Mouse (Mus musculus) heart, embryonic 13.5 days (tissue): Measurements from ENCODE around the gene Exosc10. TPM values are rescaled to one million over a fixed set of nuclear protein-coding genes. Genes with fewer than 3 reads are reported as not detected.
A peak's percentile ranks its signal among the peaks of the same experiment; 100 is the strongest.

Experiments
- ATAC-seq: fragments of 200-750 bp; cut with Nextera tagmentation; 2 replicates; pipeline ENCODE4 v1.8.0; 2017; ENCODE audit warnings: moderate TSS enrichment; ENCODE audit not compliant: insufficient number of reproducible peaks, low FRiP score, low TSS enrichment; ENCODE audit errors: extremely low read depth
- H3K27ac ChIP-seq: fragments of 300-500 bp; sonication (generic); replicated peaks from 2 replicates; pipeline ENCODE4 v1.5.1; 2015; ENCODE audit warnings: moderate library complexity, mild to moderate bottlenecking, inconsistent platforms
- H3K27me3 ChIP-seq: fragments of 300-500 bp; sonication (generic); replicated peaks from 2 replicates; pipeline ENCODE4 v1.6.1; 2015; ENCODE audit warnings: mild to moderate bottlenecking, inconsistent platforms
- H3K36me3 ChIP-seq: fragments of 300-500 bp; sonication (generic); 2 replicates; pipeline ENCODE4 v1.6.1; 2015; ENCODE audit warnings: mild to moderate bottlenecking, inconsistent platforms
- H3K4me1 ChIP-seq: fragments of 300-500 bp; sonication (generic); 2 replicates; pipeline ENCODE4 v1.6.1; 2015; ENCODE audit warnings: inconsistent platforms
- H3K4me2 ChIP-seq: fragments of 300-500 bp; sonication (generic); 2 replicates; pipeline ENCODE4 v1.6.1; 2015; ENCODE audit warnings: inconsistent platforms, mild to moderate bottlenecking, moderate library complexity
- H3K4me3 ChIP-seq: fragments of 300-500 bp; sonication (generic); 2 replicates; pipeline ENCODE4 v1.5.1; 2015; ENCODE audit warnings: moderate library complexity, mild to moderate bottlenecking, inconsistent platforms
- H3K9ac ChIP-seq: fragments of 300-500 bp; sonication (generic); 2 replicates; pipeline ENCODE4 v1.6.1; 2015; ENCODE audit warnings: inconsistent platforms, mild to moderate bottlenecking, moderate library complexity
- H3K9me3 ChIP-seq: fragments of 300-500 bp; sonication (generic); 2 replicates; pipeline ENCODE4 v1.6.1; 2016; ENCODE audit warnings: inconsistent platforms
- WGBS: fragments of 180-500 bp; shearing (Covaris S2); methylation state at CpG from one replicate; pipeline ENCODE4 v1.1.7; 2015; ENCODE audit warnings: mixed read lengths; 5-methylcytosine and 5-hydroxymethylcytosine counted together
- polyA plus RNA-seq: library from polyadenylated mRNA; unstranded; fragments of >200 nt; fragmentation: Nextera tagmentation; extraction: Ambion mirVana; gene quantifications from 2 replicates; pipeline ENCODE4 v1.2.1, GENCODE M21; 2015

Gene Exosc10
- polyA plus RNA-seq, 1 experiment from 2014 or later = 62.5 TPM

DNA sequence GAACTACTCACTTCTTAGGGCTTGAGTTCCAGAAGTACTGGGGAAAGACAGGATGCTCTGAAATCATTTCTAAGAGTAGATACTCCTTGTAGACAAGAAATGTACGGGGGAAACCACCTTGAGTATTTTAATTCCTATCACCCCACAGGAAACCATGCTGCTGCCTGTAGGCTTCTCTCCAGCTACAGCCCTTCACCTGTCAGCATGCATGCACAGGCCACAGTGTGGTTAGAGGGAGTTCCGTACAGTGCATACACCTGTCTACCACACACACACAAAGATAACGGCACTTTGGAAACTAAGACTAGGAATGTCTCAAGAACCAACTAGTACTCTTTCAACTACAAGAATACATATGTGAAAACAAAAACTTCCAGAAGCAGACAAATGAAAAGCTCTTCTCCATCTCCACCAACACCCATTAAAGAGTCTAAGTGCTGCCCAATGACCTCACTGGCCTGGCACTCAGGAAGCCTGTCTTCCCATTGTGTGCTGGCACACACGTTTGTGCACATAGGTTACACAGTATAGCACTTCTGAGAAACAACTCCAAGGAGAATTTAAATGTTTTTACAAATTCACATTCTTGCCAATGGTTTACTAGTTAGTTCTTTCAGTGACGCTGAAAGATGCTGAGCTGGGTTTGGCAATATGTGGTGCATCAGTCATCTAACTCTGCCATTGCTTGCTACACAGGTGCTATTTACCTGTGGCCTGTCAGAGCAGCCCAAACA, 52.6 kb downstream of the Exosc10 start:
- no peak overlapping the region for H3K4me3 ChIP-seq
- H3K27me3 ChIP-seq = no peaks in the 10 kb centered on the region
- WGBS = 57% methylated on average over 5 of the region's 5 CpGs
- H3K36me3 ChIP-seq = peaks cover 64% of the 10 kb centered on the region
- no peak overlapping the region for H3K4me2 ChIP-seq
- H3K9ac ChIP-seq = 0 out of 2 replicates have a peak overlapping the region, but pooled peaks have one; percentile 10
- H3K4me1 ChIP-seq = peaks cover 24% of the 10 kb centered on the region
- H3K9me3 ChIP-seq = no peaks in the 10 kb centered on the region
- no peak for ATAC-seq
- peak overlapping the region; percentile 12; the same call in 1 of the 2 replicates for H3K27ac ChIP-seq

DNA sequence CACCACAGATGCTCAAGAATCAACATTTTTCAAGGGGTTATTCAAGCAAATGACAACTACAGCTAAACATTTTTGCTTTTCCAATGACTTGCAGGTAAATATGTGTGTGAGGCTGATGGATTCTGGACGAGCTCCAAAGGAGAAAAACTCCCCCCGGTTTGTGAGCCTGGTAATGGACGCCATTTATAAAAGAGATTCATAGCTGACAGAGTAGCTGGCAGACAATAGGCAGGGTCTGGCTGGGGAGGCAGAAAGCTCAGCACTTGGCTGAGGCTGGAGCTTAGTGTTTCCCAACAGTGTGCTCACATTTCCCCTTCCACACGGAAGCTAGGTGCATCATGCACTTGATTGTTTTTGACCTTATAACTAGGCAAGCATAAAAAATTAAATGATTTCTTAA, 54.3 kb downstream of the Exosc10 start:
- Histone ChIP-seq H3K27me3 (no peaks in the 10 kb centered on the region), H3K4me1 (peaks cover 24% of the 10 kb centered on the region), H3K4me2 (no peak overlapping the region), H3K4me3 (no peak overlapping the region), H3K9me3 (no peaks in the 10 kb centered on the region), H3K27ac (no peak overlapping the region), H3K9ac (no peak overlapping the region), H3K36me3 (peaks cover 77% of the 10 kb centered on the region)
- WGBS = 62% methylated on average over 4 of the region's 4 CpGs
- no peak for ATAC-seq

DNA sequence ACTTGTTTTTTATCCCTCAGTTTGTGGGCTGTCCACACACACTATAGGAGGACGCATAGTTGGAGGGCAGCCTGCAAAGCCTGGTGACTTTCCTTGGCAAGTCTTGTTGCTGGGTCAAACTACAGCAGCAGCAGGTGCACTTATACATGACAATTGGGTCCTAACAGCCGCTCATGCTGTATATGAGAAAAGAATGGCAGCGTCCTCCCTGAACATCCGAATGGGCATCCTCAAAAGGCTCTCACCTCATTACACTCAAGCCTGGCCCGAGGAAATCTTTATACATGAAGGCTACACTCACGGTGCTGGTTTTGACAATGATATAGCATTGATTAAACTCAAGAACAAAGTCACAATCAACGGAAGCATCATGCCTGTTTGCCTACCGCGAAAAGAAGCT, 55.5 kb downstream of the Exosc10 start:
- Histone ChIP-seq H3K9me3 (no peaks in the 10 kb centered on the region), H3K36me3 (peaks cover 85% of the 10 kb centered on the region)
- 82% methylated on average over 9 of the region's 9 CpGs for WGBS

DNA sequence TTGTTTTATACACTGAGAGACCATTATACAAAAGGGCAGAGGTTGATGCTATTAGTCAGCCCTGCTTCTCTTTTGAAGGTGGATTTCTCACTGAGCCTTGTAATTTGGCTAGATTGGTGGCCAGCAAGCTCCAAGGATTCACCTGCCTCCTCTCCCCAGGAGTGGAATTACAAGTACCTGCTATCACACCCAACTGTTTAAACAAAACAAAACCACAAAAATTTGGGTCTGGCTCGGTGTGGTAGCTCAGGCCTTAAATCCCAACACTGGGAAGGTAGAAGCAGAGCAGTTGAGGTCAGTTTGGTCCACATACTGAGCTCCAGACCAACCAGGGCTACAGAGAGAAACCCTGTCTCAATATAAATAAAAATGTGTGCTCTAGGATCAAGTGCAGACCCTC, 61.6 kb downstream of the Exosc10 start:
- no peak overlapping the region for H3K9ac ChIP-seq
- no peaks in the 10 kb centered on the region for H3K9me3 ChIP-seq
- H3K4me3 ChIP-seq = no peak overlapping the region
- WGBS = 68% methylated on average over 1 of the region's 1 CpGs
- no peak overlapping the region for H3K27ac ChIP-seq
- no peak for ATAC-seq
- peaks cover 27% of the 10 kb centered on the region for H3K4me1 ChIP-seq
- H3K36me3 ChIP-seq = peaks cover 95% of the 10 kb centered on the region
- no peaks in the 10 kb centered on the region for H3K27me3 ChIP-seq
- H3K4me2 ChIP-seq = no peak overlapping the region

More for the DNA sequence above, 55.5 kb downstream of the Exosc10 start:
- Histone ChIP-seq H3K4me1 (peaks cover 15% of the 10 kb centered on the region), H3K27ac (no peak overlapping the region), H3K4me3 (no peak overlapping the region), H3K4me2 (no peak overlapping the region), H3K27me3 (no peaks in the 10 kb centered on the region), H3K9ac (no peak overlapping the region)
- no peak for ATAC-seq

- no peak for ATAC-seq
- Histone ChIP-seq H3K27ac (no peak overlapping the region), H3K27me3 (no peaks in the 10 kb centered on the region), H3K9ac (no peak overlapping the region), H3K4me3 (no peak overlapping the region), H3K36me3 (peaks cover 90% of the 10 kb centered on the region), H3K4me1 (peaks cover 36% of the 10 kb centered on the region), H3K4me2 (no peak overlapping the region), H3K9me3 (no peaks in the 10 kb centered on the region)
- 96% methylated on average over 1 of the region's 1 CpGs for WGBS
Measured at GRCm38 (mm10) chr4:148620718-148621117, 62.5 kb downstream of the Exosc10 start.

DNA sequence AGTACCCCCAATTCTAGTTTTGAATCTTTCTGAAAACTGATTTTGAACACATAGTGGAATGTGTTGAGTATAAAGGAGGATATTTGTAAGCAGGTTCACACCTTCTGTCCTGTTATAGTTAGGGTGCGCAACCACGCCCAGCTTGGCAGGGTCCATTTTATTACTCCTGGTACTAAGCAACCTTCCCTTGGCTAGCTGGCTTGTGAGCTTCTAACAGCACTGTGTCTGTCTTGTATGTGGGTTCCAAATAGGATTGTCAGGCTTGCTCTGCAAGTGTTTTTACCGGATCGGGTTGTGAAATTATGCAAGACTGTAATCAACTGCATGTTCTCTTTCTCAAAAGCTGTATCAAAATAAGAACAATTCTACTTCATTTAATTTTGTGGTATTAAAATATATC, 64.3 kb downstream of the Exosc10 start:
- H3K4me2 ChIP-seq = no peak overlapping the region
- H3K9me3 ChIP-seq = no peaks in the 10 kb centered on the region
- H3K27ac ChIP-seq = no peak overlapping the region
- H3K4me3 ChIP-seq = no peak overlapping the region
- WGBS = 90% methylated on average over 4 of the region's 4 CpGs
- peaks cover 72% of the 10 kb centered on the region for H3K36me3 ChIP-seq
- no peak for ATAC-seq
- no peak overlapping the region for H3K9ac ChIP-seq
- H3K27me3 ChIP-seq = no peaks in the 10 kb centered on the region
- H3K4me1 ChIP-seq = peaks cover 40% of the 10 kb centered on the region

DNA sequence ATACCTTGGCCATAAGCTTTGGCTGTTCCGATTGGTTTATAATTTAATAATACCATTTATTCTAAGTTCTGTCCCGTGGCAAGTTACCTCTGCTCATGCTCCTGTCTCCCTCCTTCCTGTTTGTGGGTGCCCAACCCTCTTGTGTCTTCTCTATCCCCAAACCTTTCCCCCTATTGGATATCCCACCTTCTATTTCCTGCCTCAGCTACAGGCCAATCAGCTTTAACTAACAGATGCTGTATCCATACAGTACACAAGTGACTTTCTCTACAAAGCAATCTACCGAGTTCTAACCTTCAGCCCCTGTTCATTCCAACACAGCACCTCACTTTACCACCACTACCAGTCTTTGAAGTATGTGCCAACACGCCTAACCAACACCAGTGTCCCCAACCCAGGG, 65.4 kb downstream of the Exosc10 start:
- Histone ChIP-seq H3K36me3 (peaks cover 65% of the 10 kb centered on the region), H3K9ac (0 out of 2 replicates have a peak overlapping the region, but pooled peaks have one; percentile 2), H3K4me1 (peaks cover 40% of the 10 kb centered on the region), H3K4me3 (0 out of 2 replicates have a peak overlapping the region, but pooled peaks have one; percentile 4), H3K27me3 (no peaks in the 10 kb centered on the region), H3K4me2 (no peak overlapping the region), H3K27ac (no peak overlapping the region), H3K9me3 (no peaks in the 10 kb centered on the region)
- no peak for ATAC-seq
- 76% methylated on average over 4 of the region's 4 CpGs for WGBS

GRCm38 (mm10) chr4:148625010-148625409, 66.8 kb downstream of the Exosc10 start:
- H3K4me1 ChIP-seq = peaks cover 40% of the 10 kb centered on the region
- H3K9ac ChIP-seq = peak overlapping the region; percentile 97
- no peak overlapping the region for H3K27ac ChIP-seq
- no peaks in the 10 kb centered on the region for H3K27me3 ChIP-seq
- H3K9me3 ChIP-seq = no peaks in the 10 kb centered on the region
- H3K36me3 ChIP-seq = peaks cover 51% of the 10 kb centered on the region
- peak overlapping the region; percentile 82 for H3K4me3 ChIP-seq
- no peak for ATAC-seq
- peak overlapping the region; percentile 93 for H3K4me2 ChIP-seq
- 76% methylated on average over 10 of the region's 10 CpGs for WGBS

GRCm38 (mm10) chr4:148625756-148626622, 67.8 kb downstream of the Exosc10 start:
- no peaks in the 10 kb centered on the region for H3K9me3 ChIP-seq
- under 1% methylated on average over 57 of the region's 57 CpGs for WGBS
- H3K4me1 ChIP-seq = peaks cover 40% of the 10 kb centered on the region
- peak overlapping the region; percentile 82 for H3K4me3 ChIP-seq
- H3K36me3 ChIP-seq = peaks cover 41% of the 10 kb centered on the region
- H3K9ac ChIP-seq = peak overlapping the region; percentile 97
- H3K27ac ChIP-seq = peak overlapping the region; percentile 95
- H3K27me3 ChIP-seq = no peaks in the 10 kb centered on the region
- H3K4me2 ChIP-seq = peak overlapping the region; percentile 93
- ATAC-seq = peak; percentile 64

- Histone ChIP-seq H3K27me3 (no peaks in the 10 kb centered on the region), H3K36me3 (peaks cover 34% of the 10 kb centered on the region), H3K4me1 (peaks cover 40% of the 10 kb centered on the region), H3K4me3 (peak within 1 kb of the TSS; percentile 82), H3K4me2 (peak within 1 kb of the TSS; percentile 93), H3K9ac (peak within 1 kb of the TSS; percentile 97), H3K9me3 (no peaks in the 10 kb centered on the region), H3K27ac (peak within 1 kb of the TSS; percentile 95)
- WGBS = under 1% methylated on average over 50 of the region's 51 CpGs
- ATAC-seq = peak; percentile 96
Measured at GRCm38 (mm10) chr4:148626623-148627185, 68.5 kb downstream of the Exosc10 start, which contains the start of gene Tardbp. Gene Tardbp (minus strand): TSS chr4:148627019.

- 63% methylated on average over 3 of the region's 3 CpGs for WGBS
- H3K9me3 ChIP-seq = no peaks in the 10 kb centered on the region
- peak overlapping the region; percentile 82 for H3K4me3 ChIP-seq
- peaks cover 29% of the 10 kb centered on the region for H3K36me3 ChIP-seq
- H3K27ac ChIP-seq = no peak overlapping the region
- peaks cover 35% of the 10 kb centered on the region for H3K4me1 ChIP-seq
- peak overlapping the region; percentile 97 for H3K9ac ChIP-seq
- H3K27me3 ChIP-seq = no peaks in the 10 kb centered on the region
- H3K4me2 ChIP-seq = peak overlapping the region; percentile 93
- ATAC-seq = no peak
Measured at GRCm38 (mm10) chr4:148627246-148627645, 69.0 kb downstream of the Exosc10 start.
